ENCODE assay signal across 8 mouse cellular contexts in genomic region chr11:120632559-120633519, GRCm38 (mm10). TPM values are rescaled to one million over a fixed set of nuclear protein-coding genes. Genes with fewer than 3 reads are reported as not detected.
A peak's percentile ranks its signal among the peaks of the same experiment; 100 is the strongest.
DNase-seq lines count a peak whose midpoint lies in the region; ATAC-seq lines count a peak whose summit lies in the region.

No protein-coding gene starts in this region.

- peak overlapping the region; percentile 95 for H3K9ac ChIP-seq in hindbrain, embryonic 13.5 days

- peak; percentile 87 for ATAC-seq in hindbrain, embryonic 13.5 days (ENCODE audit: low FRiP score)
- peak; percentile 36 for ATAC-seq in megakaryocyte-erythroid progenitor cell, adult 5-6 weeks (replicated peaks; ENCODE audit: low FRiP score, low TSS enrichment, poor library complexity, severe bottlenecking)

- intact Hi-C loops in left cerebral cortex, postnatal 36 days (cut with DNase I): no loop called here

- DNase-seq in NIH3T3 (ENCODE audit: low read depth): peak; percentile 88
- DNase-seq in cerebellum, postnatal 10 days: peak; percentile 73 to 75
- DNase-seq in frontal cortex, postnatal 36 days (ENCODE audit: low spot score in 2 of 2): peak; percentile 51 to 52
- peak; percentile 64 to 69 for DNase-seq in left cerebral cortex, postnatal 36 days (ENCODE audit: low spot score in 2 of 2)
- peak; percentile 68 for DNase-seq in right cerebral cortex, postnatal 14 days
- DNase-seq in urinary bladder, postnatal 36 days (ENCODE audit: low spot score in 2 of 2): peak; percentile 64 to 78

- WGBS in hindbrain, embryonic 13.5 days: under 1% methylated on average over 106 of the region's 116 CpGs

- peak overlapping the region; percentile 86 for H3K4me2 ChIP-seq in hindbrain, embryonic 13.5 days

- peaks cover 43% of the 10 kb centered on the region for H3K4me1 ChIP-seq in hindbrain, embryonic 13.5 days (replicated peaks)

- H3K36me3 ChIP-seq in hindbrain, embryonic 13.5 days: peaks cover 15% of the 10 kb centered on the region

- peak overlapping the region; percentile 94 for H3K4me3 ChIP-seq in hindbrain, embryonic 13.5 days

- H3K9me3 ChIP-seq in hindbrain, embryonic 13.5 days: no peaks in the 10 kb centered on the region

- no peaks in the 10 kb centered on the region for H3K27me3 ChIP-seq in hindbrain, embryonic 13.5 days

- H3K27ac ChIP-seq in hindbrain, embryonic 13.5 days: peak overlapping the region; percentile 92

RNA-seq across cellular contexts. Expression of gene Mafg, which starts 0.6 kb away (rescaled TPM):
- 27.5 and 30.8 TPM in 2 replicates for polyA plus RNA-seq in hindbrain, embryonic 13.5 days (2015; fragmentation: Nextera tagmentation; extraction: Ambion mirVana)
- 100 to 1,000 TPM in 1 of 2 experiments, 10 to 100 TPM in 1; 76.5 to 103 TPM for total RNA-seq in left cerebral cortex, postnatal 36 days (2021)
- total RNA-seq in megakaryocyte-erythroid progenitor cell, adult 5-6 weeks (2014; fragmentation: Nextera tagmentation): 26.0 and 31.6 TPM in 2 replicates
- 11.7 and 12.2 TPM in 2 replicates for total RNA-seq in megakaryocyte-erythroid progenitor cell, adult 5-6 weeks (2017)

RNA-seq across cellular contexts. Expression of gene Sirt7, which starts 7.8 kb away (rescaled TPM):
- polyA plus RNA-seq in hindbrain, embryonic 13.5 days (2015; fragmentation: Nextera tagmentation; extraction: Ambion mirVana): 50.4 and 50.6 TPM in 2 replicates
- total RNA-seq in left cerebral cortex, postnatal 36 days (2021): 10 to 100 TPM; 37.8 to 43.3 TPM
- 62.8 and 79.3 TPM in 2 replicates for total RNA-seq in megakaryocyte-erythroid progenitor cell, adult 5-6 weeks (2014; fragmentation: Nextera tagmentation)
- 39.8 and 48.3 TPM in 2 replicates for total RNA-seq in megakaryocyte-erythroid progenitor cell, adult 5-6 weeks (2017)

RNA-seq across cellular contexts. Expression of gene Pycr1, which starts 10.7 kb away (rescaled TPM):
- polyA plus RNA-seq in hindbrain, embryonic 13.5 days (2015; fragmentation: Nextera tagmentation; extraction: Ambion mirVana): 22.9 and 23.3 TPM in 2 replicates
- 1 to 10 TPM; 2.9 to 3.9 TPM for total RNA-seq in left cerebral cortex, postnatal 36 days (2021)
- total RNA-seq in megakaryocyte-erythroid progenitor cell, adult 5-6 weeks (2014; fragmentation: Nextera tagmentation): 0.13 and 1.1 TPM in 2 replicates
- total RNA-seq in megakaryocyte-erythroid progenitor cell, adult 5-6 weeks (2017): 1.5 TPM in 1 of 2 replicates, not detected in the other

RNA-seq across cellular contexts. Expression of gene Pcyt2, which starts 15.1 kb away (rescaled TPM):
- 169 and 174 TPM in 2 replicates for polyA plus RNA-seq in hindbrain, embryonic 13.5 days (2015; fragmentation: Nextera tagmentation; extraction: Ambion mirVana)
- 100 to 1,000 TPM; 115 to 135 TPM for total RNA-seq in left cerebral cortex, postnatal 36 days (2021)
- total RNA-seq in megakaryocyte-erythroid progenitor cell, adult 5-6 weeks (2014; fragmentation: Nextera tagmentation): 74.6 and 87.3 TPM in 2 replicates
- total RNA-seq in megakaryocyte-erythroid progenitor cell, adult 5-6 weeks (2017): 28.5 and 29.6 TPM in 2 replicates

RNA-seq across cellular contexts. Expression of gene Myadml2, which starts 15.1 kb away (rescaled TPM):
- 0.36 and 0.77 TPM in 2 replicates for polyA plus RNA-seq in hindbrain, embryonic 13.5 days (2015; fragmentation: Nextera tagmentation; extraction: Ambion mirVana)
- total RNA-seq in left cerebral cortex, postnatal 36 days (2021): 10 to 100 TPM in 1 of 2 experiments, 1 to 10 TPM in 1; 8.2 to 11.9 TPM
- 6.3 TPM in 1 of 2 replicates, not detected in the other for total RNA-seq in megakaryocyte-erythroid progenitor cell, adult 5-6 weeks (2014; fragmentation: Nextera tagmentation)
- not detected in 2 replicates for total RNA-seq in megakaryocyte-erythroid progenitor cell, adult 5-6 weeks (2017)

Comparison
In these comparisons a context has a peak if more than half of its experiments do, and no peak if none do; other contexts are left out.
1. Peak in every context shown above with its lines: DNase-seq, ATAC-seq, H3K4me3 ChIP-seq and H3K27ac ChIP-seq.